Mouse (Mus musculus) G1E (cell line): ENCODE results near the gene Vax2. TPM values are rescaled to one million over a fixed set of nuclear protein-coding genes. Genes with fewer than 3 reads are reported as not detected.
A peak's percentile ranks its signal among the peaks of the same experiment; 100 is the strongest.

Source experiments
- ATAC-seq: 2 replicates; pipeline ENCODE4 v1.8.0; 2016; ENCODE audit warnings: mild to moderate bottlenecking; ENCODE audit not compliant: insufficient number of reproducible peaks, poor library complexity, low FRiP score, severe bottlenecking; ENCODE audit errors: extremely low read depth
- DNase-seq: peaks from one replicate; pipeline ENCODE4 v3.0.0; 2012; ENCODE audit warnings: low spot score
- H3K27me3 ChIP-seq: 2 replicates; pipeline ENCODE4 v1.6.1; 2012; ENCODE audit warnings: mild to moderate bottlenecking, low read length, inconsistent platforms; ENCODE audit not compliant: insufficient read depth
- H3K36me3 ChIP-seq: replicated peaks from 2 replicates; pipeline ENCODE3; 2012; ENCODE audit warnings: mild to moderate bottlenecking, inconsistent platforms
- H3K4me1 ChIP-seq: 2 replicates; pipeline ENCODE4 v1.6.1; 2012; ENCODE audit warnings: low read depth, low read length, inconsistent platforms, mixed read lengths; ENCODE audit not compliant: insufficient read depth
- H3K4me3 ChIP-seq: 2 replicates; pipeline ENCODE4 v1.5.1; 2012; ENCODE audit warnings: low read depth, mild to moderate bottlenecking, inconsistent platforms, low read length, moderate library complexity, mixed read lengths
- H3K9me3 ChIP-seq: replicated peaks from 2 replicates; pipeline ENCODE4 v1.6.1; 2012; ENCODE audit warnings: inconsistent platforms
- CTCF ChIP-seq: IDR thresholded peaks from 2 replicates; pipeline ENCODE4 v1.5.1; 2012; ENCODE audit warnings: low read depth, low read length, inconsistent platforms, mixed read lengths
- GATA1 ChIP-seq: IDR thresholded peaks from 2 replicates; pipeline ENCODE4 v1.6.1; 2012; ENCODE audit warnings: borderline replicate concordance, low read length, inconsistent platforms, mixed read lengths
- GATA2 ChIP-seq: IDR thresholded peaks from 2 replicates; pipeline ENCODE4 v1.6.1; 2012; ENCODE audit warnings: low read depth, low read length, inconsistent platforms, borderline replicate concordance
- POLR2AphosphoS5 ChIP-seq: IDR thresholded peaks from 2 replicates; pipeline ENCODE4 v1.6.1; 2012; ENCODE audit warnings: low read depth, low read length, inconsistent platforms; ENCODE audit not compliant: insufficient replicate concordance
- TAL1 ChIP-seq: conservative IDR thresholded peaks from 2 replicates; pipeline ENCODE4 v1.6.1; 2012; ENCODE audit warnings: low read depth, low read length, inconsistent platforms, mixed read lengths
- polyA plus RNA-seq: library from polyadenylated mRNA; stranded (reverse); fragments of >175 nt; gene quantifications from 2 replicates; pipeline ENCODE4 v1.2.3, GENCODE M21; 2012
- total RNA-seq, 2 experiments: library from RNA; stranded (forward) in 1 of 2; stranded (reverse) in 1 of 2; fragments of 200-1000 nt in 1 of 2; fragments of >200 nt in 1 of 2; fragmentation: Nextera tagmentation in 1 of 2; gene quantifications; 2 replicates each; pipeline ENCODE4 v1.2.3; 2014 to 2017

Gene Vax2
- total and polyA plus RNA-seq, 3 experiments = not detected

- H3K27me3 ChIP-seq = peaks cover 58% of the 10 kb centered on the region
- H3K36me3 ChIP-seq = no peaks in the 10 kb centered on the region
- H3K4me3 ChIP-seq = no peak overlapping the region
- ATAC-seq = no peak
- TF ChIP-seq GATA2 (no peak), POLR2AphosphoS5 (no peak), TAL1 (no peak), CTCF (no peak), GATA1 (no peak)
- H3K9me3 ChIP-seq = no peaks in the 10 kb centered on the region
- H3K4me1 ChIP-seq = peaks cover 3% of the 10 kb centered on the region; the same call in 1 of the 2 replicates
- DNase-seq = no peak
These were observed 20.1 kb upstream of the Vax2 start for GRCm38 (mm10) chr6:83690936-83691335.

GRCm38 (mm10) chr6:83692962-83693361 lies 18.1 kb upstream of the Vax2 start:
- Histone ChIP-seq H3K36me3 (no peaks in the 10 kb centered on the region), H3K4me1 (peaks cover 3% of the 10 kb centered on the region; the same call in 1 of the 2 replicates), H3K4me3 (no peak overlapping the region), H3K27me3 (peaks cover 68% of the 10 kb centered on the region), H3K9me3 (no peaks in the 10 kb centered on the region)
- DNase-seq (no peak), ATAC-seq (no peak)
- no peak for TF ChIP-seq GATA1
- TF ChIP-seq POLR2AphosphoS5 = no peak
- TF ChIP-seq TAL1 = no peak
- no peak for TF ChIP-seq CTCF
- no peak for TF ChIP-seq GATA2

GRCm38 (mm10) chr6:83693835-83694234 lies 17.2 kb upstream of the Vax2 start:
- no peaks in the 10 kb centered on the region for H3K9me3 ChIP-seq
- peaks cover 70% of the 10 kb centered on the region for H3K27me3 ChIP-seq
- peaks cover 3% of the 10 kb centered on the region; the same call in 1 of the 2 replicates for H3K4me1 ChIP-seq
- H3K4me3 ChIP-seq = no peak overlapping the region
- DNase-seq = peak; percentile 68
- no peak for TF ChIP-seq GATA1
- peak; percentile 44 for TF ChIP-seq CTCF
- no peaks in the 10 kb centered on the region for H3K36me3 ChIP-seq
- no peak for ATAC-seq

- peaks cover 69% of the 10 kb centered on the region for H3K27me3 ChIP-seq
- H3K4me3 ChIP-seq = no peak overlapping the region
- TF ChIP-seq POLR2AphosphoS5 = no peak
- no peak for TF ChIP-seq GATA2
- TF ChIP-seq TAL1 = no peak
- no peak for TF ChIP-seq CTCF
- TF ChIP-seq GATA1 = no peak
- H3K9me3 ChIP-seq = no peaks in the 10 kb centered on the region
- DNase-seq (no peak), ATAC-seq (no peak)
- H3K4me1 ChIP-seq = no peaks in the 10 kb centered on the region
- H3K36me3 ChIP-seq = no peaks in the 10 kb centered on the region
These were observed 15.3 kb upstream of the Vax2 start for GRCm38 (mm10) chr6:83695731-83696130.

- Histone ChIP-seq H3K27me3 (peaks cover 73% of the 10 kb centered on the region), H3K4me3 (no peak overlapping the region), H3K9me3 (no peaks in the 10 kb centered on the region), H3K4me1 (no peaks in the 10 kb centered on the region), H3K36me3 (no peaks in the 10 kb centered on the region)
- TF ChIP-seq GATA2 (no peak), POLR2AphosphoS5 (no peak)
- DNase-seq (no peak), ATAC-seq (no peak)
These were observed 14.4 kb upstream of the Vax2 start for GRCm38 (mm10) chr6:83696684-83697083.

GRCm38 (mm10) chr6:83697932-83698331 lies 13.1 kb upstream of the Vax2 start:
- no peaks in the 10 kb centered on the region for H3K9me3 ChIP-seq
- ATAC-seq (no peak), DNase-seq (no peak)
- no peak for TF ChIP-seq CTCF
- no peak for TF ChIP-seq TAL1
- no peak for TF ChIP-seq GATA2
- no peak for TF ChIP-seq GATA1
- TF ChIP-seq POLR2AphosphoS5 = no peak
- H3K27me3 ChIP-seq = peaks cover 72% of the 10 kb centered on the region
- H3K36me3 ChIP-seq = no peaks in the 10 kb centered on the region
- H3K4me1 ChIP-seq = no peaks in the 10 kb centered on the region
- no peak overlapping the region for H3K4me3 ChIP-seq

- Histone ChIP-seq H3K27me3 (peaks cover 78% of the 10 kb centered on the region), H3K4me3 (no peak overlapping the region)
These were observed 11.1 kb upstream of the Vax2 start for GRCm38 (mm10) chr6:83699971-83700370.

More at GRCm38 (mm10) chr6:83699971-83700370, 11.1 kb upstream of the Vax2 start:
- Histone ChIP-seq H3K36me3 (no peaks in the 10 kb centered on the region), H3K9me3 (no peaks in the 10 kb centered on the region), H3K4me1 (no peaks in the 10 kb centered on the region)
- no peak for ATAC-seq
- DNase-seq = no peak
- TF ChIP-seq POLR2AphosphoS5 = no peak
- TF ChIP-seq CTCF = no peak
- no peak for TF ChIP-seq GATA2
- TF ChIP-seq GATA1 = no peak
- no peak for TF ChIP-seq TAL1
